Mouse (Mus musculus) lung, postnatal 0 days (tissue): ENCODE data around the gene Timm22. TPM values are rescaled to one million over a fixed set of nuclear protein-coding genes. Genes with fewer than 3 reads are reported as not detected.
A peak's percentile ranks its signal among the peaks of the same experiment; 100 is the strongest.

Source experiments
- ATAC-seq: fragments of 200-750 bp; cut with Nextera tagmentation; 2 replicates; pipeline ENCODE4 v1.8.0; 2017; ENCODE audit warnings: moderate library complexity
- DNase-seq: peaks from one replicate; pipeline ENCODE4 v3.0.0-alpha.2; 2016; ENCODE audit warnings: low spot score
- H3K27ac ChIP-seq: fragments of 300-500 bp; sonication (generic); 2 replicates; pipeline ENCODE4 v1.5.1; 2014; ENCODE audit warnings: antibody characterized with exemption, mild to moderate bottlenecking, low read length, mixed read lengths
- H3K27me3 ChIP-seq: fragments of 300-500 bp; sonication (generic); replicated peaks from 2 replicates; pipeline ENCODE4 v1.6.1; 2014; ENCODE audit warnings: low read length, mixed read lengths; ENCODE audit not compliant: insufficient read depth
- H3K36me3 ChIP-seq: fragments of 300-500 bp; sonication (generic); 2 replicates; pipeline ENCODE4 v1.6.1; 2014; ENCODE audit warnings: low read length, mixed read lengths; ENCODE audit not compliant: insufficient read depth
- H3K4me1 ChIP-seq: fragments of 300-500 bp; sonication (generic); 2 replicates; pipeline ENCODE4 v1.6.1; 2014; ENCODE audit warnings: antibody characterized with exemption, low read depth, low read length, mixed read lengths; ENCODE audit not compliant: insufficient read depth
- H3K4me2 ChIP-seq: fragments of 300-500 bp; sonication (generic); replicated peaks from 2 replicates; pipeline ENCODE4 v1.6.1; 2014; ENCODE audit warnings: low read depth, mild to moderate bottlenecking, low read length, moderate library complexity, mixed read lengths
- H3K4me3 ChIP-seq: fragments of 300-500 bp; sonication (generic); 2 replicates; pipeline ENCODE4 v1.5.1; 2014; ENCODE audit warnings: low read depth, low read length
- H3K9ac ChIP-seq: fragments of 300-500 bp; sonication (generic); replicated peaks from 2 replicates; pipeline ENCODE4 v1.6.1; 2014; ENCODE audit warnings: low read depth, mild to moderate bottlenecking
- H3K9me3 ChIP-seq: fragments of 300-500 bp; sonication (generic); 2 replicates; pipeline ENCODE4 v1.6.1; 2016; ENCODE audit warnings: low read length, mixed read lengths
- CTCF ChIP-seq: IDR thresholded peaks from 2 replicates; pipeline ENCODE4 v1.5.1; 2016; ENCODE audit warnings: antibody characterized with exemption, mild to moderate bottlenecking
- EP300 ChIP-seq: IDR thresholded peaks from 2 replicates; pipeline ENCODE4 v1.6.1; 2016; ENCODE audit warnings: antibody characterized with exemption, mild to moderate bottlenecking, control low read depth
- WGBS: fragments of 180-500 bp; shearing (Covaris S2); extraction: QIAGEN DNeasy Blood & Tissue Kit; methylation state at CpG from one replicate; pipeline ENCODE4 v1.1.7; 2014; 5-methylcytosine and 5-hydroxymethylcytosine counted together
- polyA plus RNA-seq: library from polyadenylated mRNA; unstranded; fragments of >200 nt; fragmentation: Nextera tagmentation; extraction: Ambion mirVana; gene quantifications from 2 replicates; pipeline ENCODE4 v1.2.1, GENCODE M21; 2015

Timm22 gene
- polyA plus RNA-seq, 1 experiment from 2014 or later = 81.7 TPM

DNA sequence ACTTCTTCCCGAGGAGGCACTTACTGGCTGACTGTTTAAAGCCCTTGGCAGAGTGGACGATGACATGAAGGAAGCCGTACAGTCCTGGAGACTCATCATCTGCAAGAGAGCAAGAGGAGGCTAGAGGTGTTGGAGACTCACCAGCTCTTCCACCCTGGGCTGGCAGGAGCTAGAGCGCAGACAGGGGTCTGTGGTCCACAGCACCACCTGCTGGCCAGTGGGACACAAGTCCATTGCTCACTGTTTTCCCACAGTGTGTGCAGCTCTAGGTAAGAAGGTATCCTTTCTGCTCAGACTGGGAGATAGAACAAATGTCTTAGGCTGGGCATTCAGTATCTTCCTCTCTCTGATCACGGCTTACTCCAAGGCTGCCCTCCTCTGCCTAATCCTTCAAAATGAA, 47.7 kb downstream of the Timm22 start:
- Histone ChIP-seq H3K4me3 (no peak overlapping the region), H3K27ac (no peak overlapping the region), H3K4me1 (no peaks in the 10 kb centered on the region), H3K36me3 (peaks cover 18% of the 10 kb centered on the region; the same call in 1 of the 2 replicates), H3K27me3 (no peaks in the 10 kb centered on the region), H3K9ac (no peak overlapping the region), H3K9me3 (no peaks in the 10 kb centered on the region), H3K4me2 (no peak overlapping the region)
- 60% methylated on average over 5 of the region's 5 CpGs for WGBS
- DNase-seq = peak; percentile 81
- TF ChIP-seq EP300 (no peak), CTCF (peak; percentile 93)
- peak; percentile 72 for ATAC-seq

DNA sequence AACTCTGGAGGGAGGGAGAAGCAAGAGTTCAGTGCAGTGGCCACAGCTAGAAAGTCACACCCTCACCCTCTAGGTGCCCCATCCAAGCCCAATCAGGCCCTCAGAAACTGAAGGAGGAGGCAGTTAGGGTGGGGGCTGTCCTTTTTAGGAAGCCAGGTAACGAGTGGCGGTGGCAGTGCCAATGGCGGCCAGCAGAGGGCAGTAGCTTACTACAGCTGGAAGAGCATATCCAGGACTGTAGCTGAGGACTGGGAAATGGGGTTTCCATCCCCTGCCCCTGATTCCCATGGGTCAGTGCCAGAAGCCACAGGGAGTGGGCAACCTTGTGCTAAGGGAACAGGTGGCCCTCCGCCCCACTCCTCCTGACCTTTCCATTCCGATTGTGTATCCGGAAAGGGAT, 49.5 kb downstream of the Timm22 start:
- H3K9ac ChIP-seq = no peak overlapping the region
- H3K4me1 ChIP-seq = no peaks in the 10 kb centered on the region
- H3K36me3 ChIP-seq = peaks cover 11% of the 10 kb centered on the region; the same call in 1 of the 2 replicates
- no peak overlapping the region for H3K4me2 ChIP-seq
- H3K4me3 ChIP-seq = no peak overlapping the region
- no peak overlapping the region for H3K27ac ChIP-seq
- TF ChIP-seq CTCF (peak; percentile 98), EP300 (no peak)
- H3K9me3 ChIP-seq = no peaks in the 10 kb centered on the region
- WGBS = 15% methylated on average over 6 of the region's 6 CpGs
- DNase-seq = peak; percentile 84
- H3K27me3 ChIP-seq = no peaks in the 10 kb centered on the region
- ATAC-seq = peak; percentile 70

DNA sequence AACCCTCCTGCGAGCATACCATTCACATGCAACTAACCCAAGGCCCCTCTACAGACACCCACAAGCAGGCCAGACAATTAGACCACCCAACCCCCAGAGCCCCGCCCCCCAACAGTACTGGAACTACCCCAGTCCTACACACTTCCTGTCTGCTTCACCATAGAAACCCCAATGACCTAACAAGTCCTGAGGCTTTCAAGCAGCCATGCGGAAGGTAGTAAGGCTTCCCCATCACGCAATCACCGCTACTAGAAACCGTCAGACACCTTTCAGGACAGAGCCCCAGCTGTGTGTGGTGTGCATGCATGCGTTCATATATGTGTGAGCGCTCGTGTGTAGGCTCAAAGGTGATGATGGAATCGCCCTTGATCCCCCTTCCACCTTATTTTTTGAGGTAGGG, 50.1 kb downstream of the Timm22 start:
- no peaks in the 10 kb centered on the region for H3K4me1 ChIP-seq

GRCm38 (mm10) chr11:76458730-76459129, 52.0 kb downstream of the Timm22 start:
- TF ChIP-seq EP300 (no peak), CTCF (no peak)
- Histone ChIP-seq H3K9ac (no peak overlapping the region), H3K4me2 (no peak overlapping the region), H3K4me3 (no peak overlapping the region), H3K36me3 (peaks cover 7% of the 10 kb centered on the region; the same call in 1 of the 2 replicates), H3K27ac (no peak overlapping the region), H3K27me3 (no peaks in the 10 kb centered on the region), H3K9me3 (no peaks in the 10 kb centered on the region), H3K4me1 (no peaks in the 10 kb centered on the region)
- 61% methylated on average over 9 of the region's 9 CpGs for WGBS
- no peak for ATAC-seq
- DNase-seq = peak; percentile 26

More for the DNA sequence above, 50.1 kb downstream of the Timm22 start:
- TF ChIP-seq CTCF = no peak
- no peak for TF ChIP-seq EP300
- WGBS = 78% methylated on average over 10 of the region's 10 CpGs
- DNase-seq (peak; percentile 17), ATAC-seq (no peak)
- no peaks in the 10 kb centered on the region for H3K27me3 ChIP-seq
- H3K4me3 ChIP-seq = no peak overlapping the region
- H3K4me2 ChIP-seq = no peak overlapping the region
- no peaks in the 10 kb centered on the region for H3K9me3 ChIP-seq
- no peak overlapping the region for H3K27ac ChIP-seq
- no peak overlapping the region for H3K9ac ChIP-seq
- peaks cover 11% of the 10 kb centered on the region; the same call in 1 of the 2 replicates for H3K36me3 ChIP-seq

- Histone ChIP-seq H3K4me3 (no peak overlapping the region), H3K27me3 (no peaks in the 10 kb centered on the region), H3K27ac (no peak overlapping the region), H3K4me2 (no peak overlapping the region), H3K4me1 (no peaks in the 10 kb centered on the region), H3K36me3 (no peaks in the 10 kb centered on the region), H3K9me3 (no peaks in the 10 kb centered on the region), H3K9ac (no peak overlapping the region)
- ATAC-seq (no peak), DNase-seq (peak; percentile 28)
- 52% methylated on average over 3 of the region's 3 CpGs for WGBS
- TF ChIP-seq CTCF = peak; percentile 21; the same call in 1 of the 2 replicates
- no peak for TF ChIP-seq EP300
Observed at GRCm38 (mm10) chr11:76459489-76459888, 52.7 kb downstream of the Timm22 start.

DNA sequence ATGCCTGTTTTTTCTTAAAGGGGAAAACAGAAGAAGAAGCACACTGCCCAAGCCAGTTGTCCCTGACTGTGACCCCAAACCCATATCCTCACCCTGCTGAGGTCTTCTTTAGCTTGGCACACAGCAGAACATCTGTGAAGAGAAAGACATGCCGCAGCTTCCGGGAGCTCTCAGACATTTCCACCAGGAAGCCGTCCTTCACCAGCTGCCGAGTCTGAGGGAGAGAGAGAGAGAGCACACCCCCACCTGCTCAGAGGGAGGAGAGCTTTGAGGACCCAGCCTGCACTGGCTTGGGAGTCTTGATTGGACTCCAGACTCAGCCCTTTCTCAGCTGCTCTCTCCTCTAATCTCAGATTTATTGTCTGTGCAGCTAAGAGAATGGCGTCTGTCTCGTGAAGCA, 54.4 kb downstream of the Timm22 start:
- no peak for TF ChIP-seq EP300
- no peak for TF ChIP-seq CTCF
- WGBS = 49% methylated on average over 6 of the region's 6 CpGs

DNA sequence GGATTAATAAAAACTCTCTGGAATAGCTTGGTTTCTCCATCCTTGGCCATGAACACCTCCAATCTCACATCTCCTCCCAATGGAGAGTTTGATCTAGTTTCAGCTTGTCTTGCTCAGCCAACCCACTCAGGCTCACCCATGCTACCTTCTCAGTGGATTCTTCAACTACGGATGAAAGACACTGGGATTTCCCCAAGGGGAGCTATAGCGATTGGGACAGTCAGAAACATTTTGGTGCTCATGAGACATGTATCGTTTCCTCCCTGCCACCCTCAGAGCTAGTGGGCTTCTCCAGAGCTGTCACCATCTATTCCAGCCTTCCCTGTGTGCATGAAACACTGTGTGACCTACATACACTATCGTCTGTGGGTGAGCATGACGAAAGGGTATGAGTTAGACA, 54.9 kb downstream of the Timm22 start:
- Histone ChIP-seq H3K9me3 (no peaks in the 10 kb centered on the region), H3K27me3 (no peaks in the 10 kb centered on the region), H3K4me3 (no peak overlapping the region), H3K36me3 (no peaks in the 10 kb centered on the region), H3K4me2 (no peak overlapping the region), H3K9ac (no peak overlapping the region), H3K4me1 (no peaks in the 10 kb centered on the region), H3K27ac (no peak overlapping the region)
- no peak for ATAC-seq
- TF ChIP-seq EP300 (no peak), CTCF (no peak)
- 91% methylated on average over 5 of the region's 5 CpGs for WGBS
- DNase-seq = no peak

More for the DNA sequence above, 54.4 kb downstream of the Timm22 start:
- ATAC-seq = no peak
- H3K27ac ChIP-seq = no peak overlapping the region
- H3K4me1 ChIP-seq = no peaks in the 10 kb centered on the region
- no peaks in the 10 kb centered on the region for H3K9me3 ChIP-seq
- no peaks in the 10 kb centered on the region for H3K27me3 ChIP-seq
- H3K9ac ChIP-seq = no peak overlapping the region
- H3K4me3 ChIP-seq = no peak overlapping the region
- H3K36me3 ChIP-seq = no peaks in the 10 kb centered on the region
- no peak for DNase-seq
- no peak overlapping the region for H3K4me2 ChIP-seq
